Mouse (Mus musculus) spleen, adult 2 months (tissue): Measurements from ENCODE around the gene Gcnt4. TPM values are rescaled to one million over a fixed set of nuclear protein-coding genes. Genes with fewer than 3 reads are reported as not detected.
"Not testable (repeated sequence)": the region's sequence is repeated elsewhere in the genome, so short reads cannot be mapped to it uniquely, and the experiment has no call there.

Experiments used
- DNase-seq, 2 experiments: peaks; one replicate each; pipeline versions ENCODE4 v3.0.0 to v3.0.0-alpha.2; 2012 to 2021; ENCODE audit warnings: low spot score in 2 of 2, low read depth in 1 of 2
- H3K27ac ChIP-seq: fragments of 200-500 bp; 2 replicates; pipeline ENCODE4 v1.5.1; 2012; ENCODE audit warnings: low read length, inconsistent platforms; ENCODE audit not compliant: insufficient read depth
- H3K27me3 ChIP-seq: fragments of 200-500 bp; 2 replicates; pipeline ENCODE4 v1.6.1; 2012; ENCODE audit warnings: mild to moderate bottlenecking, moderate library complexity, low read length, inconsistent platforms; ENCODE audit not compliant: control insufficient read depth, insufficient read depth
- H3K36me3 ChIP-seq: fragments of 200-500 bp; 2 replicates; pipeline ENCODE4 v1.6.1; 2012; ENCODE audit warnings: mild to moderate bottlenecking, low read length, inconsistent platforms; ENCODE audit not compliant: control insufficient read depth, insufficient read depth
- H3K4me1 ChIP-seq: fragments of 200-500 bp; 2 replicates; pipeline ENCODE4 v1.6.1; 2011; ENCODE audit warnings: inconsistent platforms; ENCODE audit not compliant: control insufficient read depth, insufficient read depth, insufficient read length
- H3K4me3 ChIP-seq: fragments of 200-500 bp; 2 replicates; pipeline ENCODE4 v1.5.1; 2011; ENCODE audit warnings: mild to moderate bottlenecking, inconsistent platforms; ENCODE audit not compliant: insufficient read depth, insufficient read length; ENCODE audit errors: extremely low read depth
- CTCF ChIP-seq: fragments of 200-500 bp; IDR thresholded peaks from 2 replicates; pipeline ENCODE4 v1.5.1; 2011; ENCODE audit warnings: mild to moderate bottlenecking, inconsistent platforms; ENCODE audit not compliant: insufficient read depth, insufficient read length, insufficient replicate concordance; ENCODE audit errors: extremely low read depth
- POLR2A ChIP-seq: fragments of 200-500 bp; IDR thresholded peaks from 2 replicates; pipeline ENCODE4 v1.6.1; 2011; ENCODE audit warnings: low read depth, low read length, inconsistent platforms
- WGBS: fragments of 180-500 bp; shearing (Covaris S2); methylation state at CpG from one replicate; pipeline ENCODE4 v1.1.7; 2018; 5-methylcytosine and 5-hydroxymethylcytosine counted together
- polyA plus RNA-seq: library from polyadenylated mRNA; depleted of rRNA; stranded (reverse); fragments of >200 nt; gene quantifications from 2 replicates; pipeline ENCODE4 v1.2.3, GENCODE M21; 2012

Gcnt4 gene
- polyA plus RNA-seq, 1 experiment: 0.07 TPM

DNA sequence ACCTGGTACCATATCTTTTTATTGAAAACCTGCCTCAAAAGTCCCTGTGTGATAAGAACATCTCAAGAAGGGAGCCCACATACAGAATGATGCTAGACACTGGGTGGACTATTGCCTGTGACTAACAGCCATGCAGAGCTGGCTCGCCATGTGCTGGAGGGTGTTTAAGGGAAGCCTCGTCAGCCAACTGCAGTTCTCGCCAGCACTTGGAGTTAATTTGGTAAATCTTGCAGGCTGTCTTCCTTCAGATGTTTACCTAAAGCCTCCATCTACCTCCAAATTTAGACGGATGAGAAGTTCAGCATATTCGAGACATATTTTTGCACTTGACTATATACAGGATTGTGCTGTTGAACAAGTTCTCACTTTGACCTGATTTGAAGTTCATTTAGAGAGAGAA lies 8.3 kb downstream of the Gcnt4 start:
- Histone ChIP-seq H3K4me1 (no peaks in the 10 kb centered on the region), H3K27ac (no peak overlapping the region), H3K27me3 (no peaks in the 10 kb centered on the region), H3K36me3 (no peaks in the 10 kb centered on the region), H3K4me3 (no peak overlapping the region)
- WGBS: 83% methylated on average over 5 of the region's 5 CpGs
- TF ChIP-seq CTCF: no peak
- TF ChIP-seq POLR2A: no peak
- DNase-seq: no peak

DNA sequence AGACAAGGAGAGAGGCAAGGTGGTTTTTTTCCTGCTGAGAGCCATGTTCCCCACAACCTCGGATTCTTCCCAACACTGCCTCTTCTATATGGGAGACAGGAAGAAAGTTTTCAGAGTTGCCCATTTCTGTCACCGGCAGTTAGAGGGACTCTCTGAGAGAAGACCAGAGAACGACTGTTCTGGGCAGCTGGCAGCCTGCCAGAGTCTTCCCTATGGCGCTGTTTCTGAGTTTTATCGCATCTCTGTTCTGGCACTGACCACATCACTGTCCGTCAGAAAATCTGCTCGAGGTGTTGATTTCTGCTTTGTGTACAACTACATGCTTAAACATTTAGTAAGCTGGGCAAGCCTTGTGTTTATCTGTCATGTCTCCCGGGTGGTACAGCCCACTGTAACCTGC lies 8.9 kb downstream of the Gcnt4 start:
- no peak overlapping the region for H3K4me3 ChIP-seq
- no peaks in the 10 kb centered on the region for H3K4me1 ChIP-seq
- H3K36me3 ChIP-seq: no peaks in the 10 kb centered on the region
- H3K27me3 ChIP-seq: no peaks in the 10 kb centered on the region
- no peak for TF ChIP-seq CTCF
- DNase-seq: no peak
- no peak overlapping the region for H3K27ac ChIP-seq
- 62% methylated on average over 8 of the region's 8 CpGs for WGBS

DNA sequence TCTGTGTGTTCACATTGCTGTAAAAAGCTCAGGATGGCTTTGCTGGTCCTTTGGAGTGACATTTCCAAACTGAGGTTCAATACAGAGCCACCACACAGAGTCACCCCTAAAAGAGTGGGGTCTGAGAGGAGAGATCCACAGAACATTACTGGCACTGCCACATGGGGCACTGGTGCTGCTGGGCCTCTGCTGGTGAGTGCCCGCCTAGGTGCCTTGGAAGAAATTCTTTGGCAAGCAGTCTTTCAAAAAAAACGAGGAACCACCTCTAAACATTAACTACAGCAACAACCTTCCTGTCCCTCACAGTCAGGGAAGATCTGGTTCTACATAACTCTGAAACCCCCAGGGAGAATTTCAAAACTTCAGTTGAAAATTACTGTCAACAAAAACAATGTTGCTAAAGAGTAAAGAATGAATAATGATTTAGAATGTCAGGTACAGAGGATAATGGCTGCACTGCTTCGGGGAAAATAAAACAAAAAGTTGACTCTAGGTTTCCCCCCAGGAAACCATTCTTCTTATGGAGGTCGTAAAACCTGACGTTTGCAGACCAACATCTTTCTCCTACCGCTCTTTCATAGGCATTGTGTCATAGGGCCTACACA lies 11.8 kb downstream of the Gcnt4 start:
- no peak for TF ChIP-seq POLR2A
- TF ChIP-seq CTCF: no peak
- 54% methylated on average over 6 of the region's 6 CpGs for WGBS

DNA sequence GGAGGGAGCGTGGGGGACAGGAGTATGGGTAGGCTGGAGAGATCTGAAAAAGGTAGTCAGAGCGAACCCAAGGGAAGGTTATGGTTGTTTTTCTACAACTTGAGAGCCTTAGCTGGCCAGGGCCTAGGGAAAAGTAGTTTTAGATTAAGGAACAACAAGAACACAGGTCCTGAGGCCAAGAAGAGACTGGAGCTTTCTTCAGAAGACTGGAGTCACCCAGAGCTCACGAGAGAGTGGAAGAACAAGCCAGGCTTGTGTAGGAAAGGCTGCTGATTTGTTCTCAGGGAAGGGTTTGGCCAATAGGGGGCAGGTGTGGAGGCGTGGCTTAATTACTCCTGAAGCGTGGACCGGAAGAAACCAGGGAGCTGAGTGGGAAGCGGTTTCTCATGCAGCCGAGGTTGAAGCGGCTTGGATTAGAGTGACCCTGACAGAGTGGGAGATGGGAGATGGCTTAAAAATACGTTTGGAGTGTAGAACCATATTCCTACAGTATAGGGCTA lies 12.6 kb downstream of the Gcnt4 start:
- 92% methylated on average over 10 of the region's 10 CpGs for WGBS
- TF ChIP-seq CTCF: no peak
- TF ChIP-seq POLR2A: no peak
- H3K27ac ChIP-seq: no peak overlapping the region
- DNase-seq: no peak
- H3K27me3 ChIP-seq: no peaks in the 10 kb centered on the region
- H3K4me3 ChIP-seq: no peak overlapping the region
- H3K36me3 ChIP-seq: no peaks in the 10 kb centered on the region
- H3K4me1 ChIP-seq: no peaks in the 10 kb centered on the region

More for the DNA sequence above, 11.8 kb downstream of the Gcnt4 start:
- DNase-seq: no peak
- no peaks in the 10 kb centered on the region for H3K27me3 ChIP-seq
- H3K36me3 ChIP-seq: no peaks in the 10 kb centered on the region
- no peak overlapping the region for H3K27ac ChIP-seq
- H3K4me3 ChIP-seq: no peak overlapping the region
- H3K4me1 ChIP-seq: no peaks in the 10 kb centered on the region

DNA sequence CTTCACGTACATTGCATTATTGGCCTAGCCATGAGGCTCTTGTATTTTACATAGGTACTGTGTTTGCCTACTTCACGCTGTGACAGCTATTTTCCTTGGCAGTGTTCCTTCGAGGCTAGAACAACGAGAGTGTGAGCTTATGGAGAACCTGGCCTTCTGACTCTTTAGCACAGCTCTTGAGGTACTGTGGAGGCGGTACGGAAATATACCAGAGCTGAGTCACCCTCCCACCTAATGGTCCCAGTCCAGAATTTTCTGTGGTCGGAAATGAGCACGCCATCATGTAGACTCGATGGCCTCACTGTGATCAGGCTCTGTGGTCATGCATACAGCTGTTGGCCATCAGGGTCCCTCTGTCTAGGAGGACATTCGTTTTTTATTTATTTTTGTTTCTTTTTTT lies 15.2 kb downstream of the Gcnt4 start:
- 88% methylated on average over 10 of the region's 10 CpGs for WGBS
- H3K27me3 ChIP-seq: no peaks in the 10 kb centered on the region
- TF ChIP-seq POLR2A: no peak
- TF ChIP-seq CTCF: no peak
- H3K4me1 ChIP-seq: no peaks in the 10 kb centered on the region
- DNase-seq: no peak
- H3K27ac ChIP-seq: no peak overlapping the region
- H3K36me3 ChIP-seq: no peaks in the 10 kb centered on the region
- H3K4me3 ChIP-seq: no peak overlapping the region

DNA sequence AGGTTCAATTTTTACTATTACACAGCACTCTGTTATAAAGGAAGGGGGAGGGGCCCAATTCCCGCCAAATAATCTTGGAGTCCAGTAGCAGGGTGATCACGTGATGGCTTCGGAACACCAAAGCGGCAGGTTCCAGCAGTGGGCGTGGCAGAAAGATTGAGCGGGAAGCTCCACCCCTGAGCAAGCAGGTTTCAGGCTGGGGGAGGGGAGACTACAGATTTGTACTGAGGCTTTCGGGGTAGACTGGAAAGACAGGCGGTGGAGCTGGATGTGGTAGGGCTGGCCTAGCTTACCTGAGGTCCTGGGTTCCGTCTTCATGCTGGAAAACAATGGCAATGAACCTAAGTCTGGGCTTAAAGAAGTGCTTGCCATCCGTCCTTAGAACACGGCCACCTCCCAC lies 17.0 kb downstream of the Gcnt4 start:
- not testable (repeated sequence) for H3K4me1 ChIP-seq, H3K27me3 ChIP-seq, H3K4me3 ChIP-seq, H3K36me3 ChIP-seq, H3K27ac ChIP-seq, DNase-seq
- 92% methylated on average over 11 of the region's 11 CpGs for WGBS

DNA sequence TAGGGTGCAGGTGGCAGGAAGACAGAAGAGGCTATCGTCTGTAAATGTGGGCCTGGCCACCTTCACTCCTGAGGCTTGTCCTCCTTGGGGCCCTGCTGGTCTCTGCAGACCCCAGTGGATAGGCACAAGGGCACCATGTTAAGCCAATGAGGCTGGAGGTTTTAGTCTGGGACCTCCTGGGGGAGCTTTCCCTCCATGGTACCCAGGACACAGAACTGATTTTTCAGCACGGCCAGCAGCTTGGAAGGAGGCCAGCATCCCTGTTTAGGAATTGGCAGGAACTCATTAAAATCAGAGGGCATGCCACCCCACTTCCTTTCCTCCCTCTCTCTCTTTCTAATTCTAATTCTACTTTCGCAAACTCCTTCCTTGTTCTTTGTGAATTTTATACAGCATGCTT lies 19.1 kb downstream of the Gcnt4 start:
- H3K36me3 ChIP-seq: no peaks in the 10 kb centered on the region
- H3K4me1 ChIP-seq: no peaks in the 10 kb centered on the region
- H3K4me3 ChIP-seq: no peak overlapping the region
- no peak overlapping the region for H3K27ac ChIP-seq
- TF ChIP-seq POLR2A (no peak), CTCF (no peak)
- no peaks in the 10 kb centered on the region for H3K27me3 ChIP-seq
- WGBS: 48% methylated on average over 3 of the region's 3 CpGs
- DNase-seq: no peak
